Mouse (Mus musculus): Measurements from ENCODE around the gene Aes.

The Aes gene

GRCm38 (mm10) chr10:81559163-81559626 lies at the start of gene Aes:
Gene Aes (plus strand): TSS chr10:81559488.
- peak; percentile 61 for DNase-seq (ENCODE audit: low read depth, low spot score)

- peak; percentile 57 for DNase-seq (ENCODE audit: low read depth, low spot score)
These were observed 49.0 kb upstream of the Aes start for GRCm38 (mm10) chr10:81510246-81510810.

- peak; percentile 45 for DNase-seq (ENCODE audit: low read depth, low spot score)
These were observed 45.5 kb upstream of the Aes start for GRCm38 (mm10) chr10:81513798-81514197.

GRCm38 (mm10) chr10:81517227-81517626 lies 42.1 kb upstream of the Aes start:
- no peak for DNase-seq (ENCODE audit: low read depth, low spot score)

GRCm38 (mm10) chr10:81518546-81518945 lies 40.7 kb upstream of the Aes start:
- peak; percentile 79 for DNase-seq (ENCODE audit: low read depth, low spot score)

- no peak for DNase-seq (ENCODE audit: low read depth, low spot score)
These were observed 39.9 kb upstream of the Aes start for GRCm38 (mm10) chr10:81519227-81519977.

GRCm38 (mm10) chr10:81519978-81520365 lies 39.3 kb upstream of the Aes start:
- DNase-seq (ENCODE audit: low read depth, low spot score) = no peak

GRCm38 (mm10) chr10:81523142-81523541 lies 36.1 kb upstream of the Aes start:
- no peak for DNase-seq (ENCODE audit: low read depth, low spot score)

GRCm38 (mm10) chr10:81523570-81523969 lies 35.7 kb upstream of the Aes start:
- DNase-seq (ENCODE audit: low read depth, low spot score) = peak; percentile 60

GRCm38 (mm10) chr10:81524051-81524605 lies 35.2 kb upstream of the Aes start, which contains the start of gene Gna15:
Gene Gna15 (minus strand): TSS chr10:81524225.
- no peak for DNase-seq (ENCODE audit: low read depth, low spot score)

- DNase-seq (ENCODE audit: low read depth, low spot score) = peak; percentile 35
These were observed 34.1 kb upstream of the Aes start for GRCm38 (mm10) chr10:81525017-81525694.

- peak; percentile 73 for DNase-seq (ENCODE audit: low read depth, low spot score)
These were observed 32.5 kb upstream of the Aes start for GRCm38 (mm10) chr10:81526779-81527178.

GRCm38 (mm10) chr10:81534826-81535225 lies 24.5 kb upstream of the Aes start:
- peak; percentile 92 for DNase-seq (ENCODE audit: low read depth, low spot score)

GRCm38 (mm10) chr10:81536734-81537133 lies 22.6 kb upstream of the Aes start:
- peak; percentile 64 for DNase-seq (ENCODE audit: low read depth, low spot score)

GRCm38 (mm10) chr10:81537429-81537828 lies 21.9 kb upstream of the Aes start:
- no peak for DNase-seq (ENCODE audit: low read depth, low spot score)

- DNase-seq (ENCODE audit: low read depth, low spot score) = no peak
These were observed 20.8 kb upstream of the Aes start for GRCm38 (mm10) chr10:81538321-81539048.

- no peak for DNase-seq (ENCODE audit: low read depth, low spot score)
These were observed 17.9 kb upstream of the Aes start for GRCm38 (mm10) chr10:81541363-81541762.

- no peak for DNase-seq (ENCODE audit: low read depth, low spot score)
These were observed 17.5 kb upstream of the Aes start for GRCm38 (mm10) chr10:81541803-81542202.

- peak; percentile 44 for DNase-seq (ENCODE audit: low read depth, low spot score)
These were observed 16.4 kb upstream of the Aes start for GRCm38 (mm10) chr10:81542727-81543460.

- no peak for DNase-seq (ENCODE audit: low read depth, low spot score)
These were observed 15.7 kb upstream of the Aes start for GRCm38 (mm10) chr10:81543633-81544032.

Measured in R1 (cell line).